Mouse (Mus musculus) lung, postnatal 0 days (tissue): ENCODE measurements around the gene Abtb2.

Source experiments
- CTCF ChIP-seq: IDR thresholded peaks from 2 replicates; pipeline ENCODE4 v1.5.1; 2016; ENCODE audit warnings: antibody characterized with exemption, mild to moderate bottlenecking
- EP300 ChIP-seq: IDR thresholded peaks from 2 replicates; pipeline ENCODE4 v1.6.1; 2016; ENCODE audit warnings: antibody characterized with exemption, mild to moderate bottlenecking, control low read depth

- no peak for TF ChIP-seq CTCF
- TF ChIP-seq EP300: no peak
Observed at GRCm38 (mm10) chr2:103589400-103589799, 23.3 kb downstream of the Abtb2 start.
